Mouse (Mus musculus) mouse embryonic stem cell (cell line): ENCODE results near the gene Mpv17l.
"Not testable (repeated sequence)": the region's sequence is repeated elsewhere in the genome, so short reads cannot be mapped to it uniquely, and the experiment has no call there.

Source experiments
- in situ Hi-C, 2 experiments: fragments of 300-500 bp; cut with MboI; formaldehyde crosslinking; loops; 1 replicate in 1 of 2; 3 replicates in 1 of 2; pipeline ENCODE4 v1.14.3; 2019 to 2020; ENCODE audit warnings: low sequenced_read_pairs in 2 of 2, low pct_unique_long_range_greater_than_20kb in 1 of 2, mixed read lengths in 1 of 2; ENCODE audit not compliant: unreplicated experiment in 1 of 2

Mpv17l gene

GRCm38 (mm10) chr16:13922499-13922898 is 19.5 kb downstream of the Mpv17l start:
- in situ Hi-C loops: not testable (repeated sequence)

GRCm38 (mm10) chr16:13922966-13923365 is 20.0 kb downstream of the Mpv17l start:
- in situ Hi-C loops: not testable (repeated sequence)

GRCm38 (mm10) chr16:13927456-13928075 is 24.6 kb downstream of the Mpv17l start:
- in situ Hi-C loops: no loop called here

- in situ Hi-C loops: no loop called here
Measured at GRCm38 (mm10) chr16:13940139-13940846, 37.3 kb downstream of the Mpv17l start.

- in situ Hi-C loops: no loop called here
Measured at GRCm38 (mm10) chr16:13940847-13941395, 38.0 kb downstream of the Mpv17l start.

- in situ Hi-C loops: no loop called here
Measured at GRCm38 (mm10) chr16:13944178-13944577, 41.2 kb downstream of the Mpv17l start.

GRCm38 (mm10) chr16:13944752-13945151 is 41.8 kb downstream of the Mpv17l start:
- in situ Hi-C loops: no loop called here

- in situ Hi-C loops: no loop called here
Measured at GRCm38 (mm10) chr16:13945153-13945552, 42.2 kb downstream of the Mpv17l start.

- in situ Hi-C loops: no loop called here
Measured at GRCm38 (mm10) chr16:13946306-13946705, 43.3 kb downstream of the Mpv17l start.

- in situ Hi-C loops: no loop called here
Measured at GRCm38 (mm10) chr16:13951245-13951644, 48.3 kb downstream of the Mpv17l start.

GRCm38 (mm10) chr16:13962053-13962452 is 59.1 kb downstream of the Mpv17l start:
- in situ Hi-C loops: no loop called here

- in situ Hi-C loops: no loop called here
Measured at GRCm38 (mm10) chr16:13969096-13969495, 66.1 kb downstream of the Mpv17l start.

GRCm38 (mm10) chr16:13972051-13972450 is 69.1 kb downstream of the Mpv17l start:
- in situ Hi-C loops: no loop called here

- in situ Hi-C loops: not testable (repeated sequence)
Measured at GRCm38 (mm10) chr16:13976358-13976896, 73.5 kb downstream of the Mpv17l start.

- in situ Hi-C loops: not testable (repeated sequence)
Measured at GRCm38 (mm10) chr16:13977026-13977425, 74.1 kb downstream of the Mpv17l start.

GRCm38 (mm10) chr16:13981726-13982125 is 78.8 kb downstream of the Mpv17l start:
- in situ Hi-C loops: not testable (repeated sequence)

GRCm38 (mm10) chr16:13983161-13983560 is 80.2 kb downstream of the Mpv17l start:
- in situ Hi-C loops: no loop called here

GRCm38 (mm10) chr16:13986197-13986573 is 83.2 kb downstream of the Mpv17l start:
- in situ Hi-C loops: no loop called here

- in situ Hi-C loops: no loop called here
Measured at GRCm38 (mm10) chr16:13986574-13987478, 83.9 kb downstream of the Mpv17l start, which contains the start of the genes 2900011O08Rik and Ifitm7. Gene 2900011O08Rik (plus strand): TSS chr16:13986604. Gene Ifitm7 (minus strand): TSS chr16:13986888.
